Mouse (Mus musculus) olfactory bulb, adult 2 months (tissue): ENCODE measurements around the gene Jmjd1c.

ENCODE experiments used
- CTCF ChIP-seq: fragments of 200-500 bp; IDR thresholded peaks from 2 replicates; pipeline ENCODE4 v1.5.1; 2012; ENCODE audit warnings: low read depth, mild to moderate bottlenecking, low read length, moderate library complexity; ENCODE audit not compliant: insufficient read depth
- POLR2A ChIP-seq: fragments of 200-500 bp; IDR thresholded peaks from 2 replicates; pipeline ENCODE4 v1.6.1; 2012; ENCODE audit warnings: mild to moderate bottlenecking, low read depth, low read length, moderate library complexity; ENCODE audit not compliant: insufficient read depth

DNA sequence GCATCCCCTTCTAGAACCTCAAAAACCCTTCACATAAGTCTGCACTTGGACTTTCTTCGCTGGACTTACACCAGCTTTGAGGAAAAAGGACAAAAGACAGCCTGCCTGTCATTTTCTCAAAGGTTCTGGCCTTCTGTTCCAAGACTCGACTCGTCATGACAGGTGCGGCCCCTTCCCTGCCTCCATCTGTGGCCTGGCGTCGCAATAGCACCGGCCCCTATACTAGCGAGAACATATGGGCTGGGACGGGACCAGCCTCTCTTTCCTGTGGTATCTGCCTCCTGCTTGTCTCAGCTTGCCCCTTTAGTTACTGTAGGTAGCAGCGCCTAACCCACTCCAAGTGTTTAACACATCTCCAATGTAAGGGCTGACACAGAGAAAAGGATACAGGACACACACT is 10.8 kb upstream of the Jmjd1c start:
- TF ChIP-seq CTCF = no peak
- TF ChIP-seq POLR2A = no peak
